Mouse (Mus musculus) lung, embryonic 14.5 days (tissue): Measurements from ENCODE around the gene Bola1. TPM values are rescaled to one million over a fixed set of nuclear protein-coding genes. Genes with fewer than 3 reads are reported as not detected.

Experiments
- ATAC-seq: fragments of 200-750 bp; cut with Nextera tagmentation; 2 replicates; pipeline ENCODE4 v1.8.0; 2017; ENCODE audit warnings: mild to moderate bottlenecking, moderate TSS enrichment, moderate library complexity; ENCODE audit not compliant: insufficient read depth
- DNase-seq: peaks from one replicate; pipeline ENCODE4 v3.0.0-alpha.2; 2015
- H3K27ac ChIP-seq: fragments of 300-500 bp; sonication (generic); 2 replicates; pipeline ENCODE4 v1.5.1; 2014; ENCODE audit warnings: low read depth, mild to moderate bottlenecking, moderate library complexity
- H3K27me3 ChIP-seq: fragments of 300-500 bp; sonication (generic); 2 replicates; pipeline ENCODE4 v1.6.1; 2014; ENCODE audit warnings: low read length, control low read depth; ENCODE audit not compliant: insufficient read depth
- H3K36me3 ChIP-seq: fragments of 300-500 bp; sonication (generic); 2 replicates; pipeline ENCODE4 v1.6.1; 2014; ENCODE audit warnings: control low read depth; ENCODE audit not compliant: insufficient read depth
- H3K4me1 ChIP-seq: fragments of 300-500 bp; sonication (generic); 2 replicates; pipeline ENCODE4 v1.6.1; 2014; ENCODE audit warnings: antibody characterized with exemption, control low read depth; ENCODE audit not compliant: insufficient read depth
- H3K4me2 ChIP-seq: fragments of 300-500 bp; sonication (generic); 2 replicates; pipeline ENCODE4 v1.6.1; 2014; ENCODE audit warnings: mild to moderate bottlenecking
- H3K4me3 ChIP-seq: fragments of 300-500 bp; sonication (generic); 2 replicates; pipeline ENCODE4 v1.5.1; 2014; ENCODE audit warnings: low read depth, low read length
- H3K9ac ChIP-seq: fragments of 300-500 bp; sonication (generic); 2 replicates; pipeline ENCODE4 v1.6.1; 2014
- H3K9me3 ChIP-seq: fragments of 300-500 bp; sonication (generic); 2 replicates; pipeline ENCODE4 v1.6.1; 2016; ENCODE audit warnings: low read depth, low read length, control low read depth
- CTCF ChIP-seq: IDR thresholded peaks from 2 replicates; pipeline ENCODE4 v1.5.1; 2016; ENCODE audit warnings: antibody characterized with exemption, low read depth
- WGBS: fragments of 180-500 bp; shearing (Covaris S2); extraction: QIAGEN DNeasy Blood & Tissue Kit; methylation state at CpG from one replicate; pipeline ENCODE4 v1.1.7; 2014; 5-methylcytosine and 5-hydroxymethylcytosine counted together
- polyA plus RNA-seq: library from polyadenylated mRNA; unstranded; fragments of >200 nt; fragmentation: Nextera tagmentation; extraction: Ambion mirVana; gene quantifications from 2 replicates; pipeline ENCODE4 v1.2.1, GENCODE M21; 2014

Gene Bola1
- polyA plus RNA-seq, 1 experiment from 2014 or later = 57.6 TPM

DNA sequence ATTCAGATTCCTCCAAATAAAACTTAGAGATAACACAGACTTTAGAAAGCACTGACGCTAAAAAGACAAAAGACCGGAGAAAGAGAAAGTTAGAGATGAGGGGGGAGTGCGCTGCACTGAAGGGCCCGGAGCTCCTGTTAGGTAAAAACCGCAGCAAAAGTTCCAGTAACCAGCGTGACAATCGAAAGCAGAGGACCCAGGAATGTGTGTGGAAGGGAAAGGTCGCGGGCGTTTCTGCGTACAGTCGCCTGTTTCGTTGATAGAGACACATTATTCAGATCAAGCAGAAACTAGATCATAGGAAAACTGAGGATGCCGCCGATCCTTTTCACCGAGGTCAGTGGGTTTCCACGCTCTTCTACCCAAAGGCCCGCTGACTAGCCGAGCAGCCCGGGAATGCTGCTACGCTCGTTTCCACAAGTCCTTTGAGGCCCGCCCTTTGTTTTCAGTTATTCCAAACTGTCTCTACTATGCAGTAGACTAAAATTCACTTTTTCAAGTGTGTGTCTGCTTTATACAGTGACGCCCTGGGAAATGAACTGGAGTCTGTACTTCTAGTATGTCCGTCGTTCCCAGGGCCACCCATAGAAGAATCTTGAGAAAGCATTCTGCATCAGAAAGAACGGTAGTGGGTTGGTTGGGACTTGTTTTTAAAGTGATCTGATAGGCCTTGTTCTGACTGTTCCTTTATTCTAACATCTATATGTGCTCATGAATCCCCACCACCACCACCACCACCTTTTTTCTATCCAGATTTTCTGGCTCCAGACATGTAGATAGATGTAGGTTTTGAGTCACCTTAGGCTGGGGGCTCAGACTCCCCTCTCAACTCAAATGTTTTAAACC lies 44.3 kb upstream of the Bola1 start:
- H3K27me3 ChIP-seq = no peaks in the 10 kb centered on the region
- 6% methylated on average over 27 of the region's 27 CpGs for WGBS
- ATAC-seq = 0 out of 2 replicates have a peak, but pooled peaks have one; percentile 15

DNA sequence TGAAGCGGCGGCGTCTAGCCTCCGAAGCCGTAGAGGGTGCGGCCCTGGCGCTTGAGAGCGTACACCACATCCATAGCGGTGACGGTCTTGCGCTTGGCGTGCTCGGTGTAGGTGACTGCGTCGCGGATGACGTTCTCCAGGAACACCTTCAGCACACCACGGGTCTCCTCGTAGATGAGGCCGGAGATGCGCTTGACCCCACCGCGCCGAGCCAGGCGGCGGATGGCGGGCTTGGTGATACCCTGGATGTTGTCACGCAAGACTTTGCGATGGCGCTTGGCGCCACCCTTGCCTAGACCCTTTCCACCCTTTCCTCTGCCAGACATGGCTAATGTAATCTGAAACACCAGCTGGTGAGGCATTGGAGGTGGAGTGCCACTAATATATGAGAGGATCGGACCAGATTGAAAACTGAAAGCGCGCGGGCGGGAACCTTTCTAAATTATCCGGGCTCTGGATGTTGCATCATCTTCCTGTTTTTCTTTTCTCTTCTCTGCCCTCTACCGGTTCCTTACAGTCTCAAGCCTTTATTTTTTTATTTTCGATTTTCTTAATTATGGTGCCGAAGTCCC lies 43.6 kb upstream of the Bola1 start, which contains the start of gene Hist2h4:
TSS of gene Hist2h4 (minus strand) at position 333 of the 572 bp plus-strand sequence.
- peak; percentile 99 for DNase-seq
- WGBS = under 1% methylated on average over 40 of the region's 40 CpGs

More for the DNA sequence above, 44.3 kb upstream of the Bola1 start:
- DNase-seq = no peak
- H3K27ac ChIP-seq = peak overlapping the region; percentile 99
- H3K4me1 ChIP-seq = peaks cover 9% of the 10 kb centered on the region
- TF ChIP-seq CTCF = no peak
- H3K36me3 ChIP-seq = no peaks in the 10 kb centered on the region
- no peaks in the 10 kb centered on the region for H3K9me3 ChIP-seq
- H3K4me3 ChIP-seq = peak overlapping the region; percentile 60
- peak overlapping the region; percentile 80 for H3K9ac ChIP-seq
- H3K4me2 ChIP-seq = peak overlapping the region; percentile 85

DNA sequence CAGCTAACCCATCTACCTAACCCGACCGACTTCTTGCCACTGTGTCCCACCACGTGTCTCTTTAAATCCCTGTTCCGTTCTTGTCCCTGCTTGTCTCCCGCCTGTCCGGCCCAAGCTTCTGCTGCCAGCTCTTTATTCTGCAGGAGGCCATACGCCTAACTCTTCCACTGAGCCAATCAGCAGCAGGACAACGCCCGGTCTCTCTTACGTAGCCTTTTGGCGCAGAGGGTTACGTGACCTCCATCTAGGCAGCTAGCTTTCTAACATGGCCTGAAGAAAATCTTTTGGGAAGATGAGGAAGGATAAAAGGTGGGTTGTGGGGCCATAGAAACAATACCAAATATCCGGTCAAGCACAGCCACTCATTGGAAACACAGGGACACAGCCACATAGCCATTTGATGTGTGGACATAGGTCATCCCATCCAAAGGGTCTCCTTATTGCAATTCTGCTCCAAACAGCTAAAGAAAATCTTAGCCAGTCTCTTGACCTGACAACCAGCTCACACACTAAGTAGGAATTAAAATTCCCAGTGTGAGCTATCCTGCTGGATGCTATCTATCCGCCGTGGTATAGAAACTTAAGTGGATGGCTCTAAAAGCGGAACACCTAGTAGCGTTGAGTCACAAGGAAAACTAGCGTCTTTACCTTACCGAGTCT lies 42.8 kb upstream of the Bola1 start:
- Histone ChIP-seq H3K36me3 (no peaks in the 10 kb centered on the region), H3K4me1 (peaks cover 6% of the 10 kb centered on the region; the same call in 1 of the 2 replicates), H3K9ac (peak overlapping the region; percentile 76), H3K27me3 (no peaks in the 10 kb centered on the region), H3K9me3 (no peaks in the 10 kb centered on the region), H3K4me2 (peak overlapping the region; percentile 85), H3K27ac (peak overlapping the region; percentile 99), H3K4me3 (peak overlapping the region; percentile 60)
- DNase-seq (peak; percentile 94), ATAC-seq (peak; percentile 89)
- under 1% methylated on average over 19 of the region's 19 CpGs for WGBS
- TF ChIP-seq CTCF = no peak

More for the DNA sequence above, 43.6 kb upstream of the Bola1 start, which contains the start of gene Hist2h4:
- Histone ChIP-seq H3K4me3 (peak within 1 kb of the TSS; percentile 60), H3K4me2 (peak within 1 kb of the TSS; percentile 85), H3K27ac (peak within 1 kb of the TSS; percentile 99), H3K27me3 (no peaks in the 10 kb centered on the region), H3K9me3 (no peaks in the 10 kb centered on the region), H3K4me1 (peaks cover 9% of the 10 kb centered on the region), H3K9ac (peak within 1 kb of the TSS; percentile 80), H3K36me3 (no peaks in the 10 kb centered on the region)
- peak; percentile 89 for ATAC-seq
- peak; percentile 50 for TF ChIP-seq CTCF

DNA sequence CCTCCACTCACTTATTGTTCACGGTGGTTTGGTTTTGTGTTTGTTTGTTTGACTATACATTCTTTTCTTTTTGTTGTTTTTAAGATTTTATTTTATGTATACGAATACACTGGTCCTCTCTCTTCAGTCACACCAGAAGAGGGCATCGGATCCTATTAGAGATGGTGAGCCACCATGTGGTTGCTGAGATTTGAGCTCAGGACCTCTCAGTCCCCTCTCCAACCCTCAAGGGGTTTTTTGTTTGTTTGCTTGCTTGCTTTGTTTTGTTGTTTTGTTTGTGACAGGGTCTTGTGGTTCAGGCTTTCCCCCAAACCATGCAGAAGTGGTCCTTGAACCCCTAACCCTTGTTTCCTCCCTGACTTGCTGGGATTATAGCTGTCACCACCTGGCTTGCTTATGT lies 42.1 kb upstream of the Bola1 start:
- DNase-seq (peak; percentile 13), ATAC-seq (no peak)
- H3K4me2 ChIP-seq = peak overlapping the region; percentile 85
- H3K4me1 ChIP-seq = peaks cover 3% of the 10 kb centered on the region; the same call in 1 of the 2 replicates
- no peaks in the 10 kb centered on the region for H3K36me3 ChIP-seq
- no peaks in the 10 kb centered on the region for H3K27me3 ChIP-seq
- WGBS = 41% methylated on average over 3 of the region's 3 CpGs
- peak overlapping the region; percentile 99 for H3K27ac ChIP-seq
- H3K9ac ChIP-seq = peak overlapping the region; percentile 76
- 0 out of 2 replicates have a peak, but pooled peaks have one; percentile 7 for TF ChIP-seq CTCF
- H3K9me3 ChIP-seq = no peaks in the 10 kb centered on the region
- peak overlapping the region; percentile 60 for H3K4me3 ChIP-seq

DNA sequence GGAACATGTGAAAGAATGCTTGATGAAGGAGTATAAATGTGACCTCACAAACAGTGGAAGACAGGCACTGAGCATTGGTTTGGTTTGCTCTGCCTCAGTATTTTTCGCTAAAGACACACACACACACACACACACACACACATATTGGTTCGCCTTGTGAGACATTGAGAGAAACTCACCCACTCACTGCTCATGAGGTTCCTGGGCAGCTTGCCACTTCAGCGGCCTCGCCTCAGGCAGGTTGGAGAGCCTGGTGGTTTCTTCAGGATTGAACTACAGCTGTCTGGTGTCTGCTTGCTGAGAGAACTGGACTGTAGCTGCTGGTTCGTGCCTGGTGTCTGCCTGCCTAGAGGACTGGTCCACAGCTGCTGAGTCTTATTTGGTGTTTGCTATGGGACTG lies 40.7 kb upstream of the Bola1 start:
- 87% methylated on average over 5 of the region's 5 CpGs for WGBS
- H3K4me3 ChIP-seq = no peak overlapping the region
- no peaks in the 10 kb centered on the region for H3K9me3 ChIP-seq
- no peak for TF ChIP-seq CTCF
- H3K27me3 ChIP-seq = no peaks in the 10 kb centered on the region
- ATAC-seq (no peak), DNase-seq (no peak)
- peaks cover 3% of the 10 kb centered on the region; the same call in 1 of the 2 replicates for H3K4me1 ChIP-seq
- H3K4me2 ChIP-seq = no peak overlapping the region
- no peak overlapping the region for H3K27ac ChIP-seq
- H3K9ac ChIP-seq = no peak overlapping the region
- H3K36me3 ChIP-seq = no peaks in the 10 kb centered on the region

DNA sequence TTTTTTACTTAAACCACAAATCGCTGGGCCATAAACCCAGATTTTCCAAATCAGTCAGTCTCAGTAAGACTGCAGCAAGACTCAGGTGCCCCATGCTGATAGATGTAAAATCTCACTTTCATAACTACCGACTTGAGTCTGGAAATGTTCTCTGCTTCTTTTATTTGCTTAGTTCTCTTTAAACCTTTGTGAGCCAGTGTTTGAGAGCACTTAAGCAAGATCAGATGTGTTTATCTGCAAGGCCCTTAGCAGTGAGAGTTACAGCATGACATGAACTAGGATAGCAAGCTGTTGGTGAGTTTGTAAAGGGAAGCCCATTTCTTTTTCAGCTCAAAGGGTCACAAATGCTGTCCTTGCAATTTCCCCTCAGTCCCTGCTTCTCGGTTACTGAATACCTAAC lies 37.7 kb upstream of the Bola1 start:
- no peak overlapping the region for H3K4me3 ChIP-seq
- 54% methylated on average over 3 of the region's 3 CpGs for WGBS
- H3K9ac ChIP-seq = no peak overlapping the region
- no peak overlapping the region for H3K4me2 ChIP-seq
- no peaks in the 10 kb centered on the region for H3K9me3 ChIP-seq
- no peak for TF ChIP-seq CTCF
- peak; percentile 11 for DNase-seq
- H3K36me3 ChIP-seq = no peaks in the 10 kb centered on the region
- H3K27ac ChIP-seq = no peak overlapping the region
- ATAC-seq = no peak
- H3K27me3 ChIP-seq = peaks cover 3% of the 10 kb centered on the region; the same call in 1 of the 2 replicates
- H3K4me1 ChIP-seq = peaks cover 3% of the 10 kb centered on the region; the same call in 1 of the 2 replicates
